Mouse (Mus musculus) MEL (cell line): Measurements from ENCODE around the gene Spag8. TPM values are rescaled to one million over a fixed set of nuclear protein-coding genes. Genes with fewer than 3 reads are reported as not detected.

ENCODE experiments used
- DNase-seq: peaks from one replicate; pipeline ENCODE4 v3.0.0; 2011; ENCODE audit warnings: low read depth, low spot score
- H3K27ac ChIP-seq: 2 replicates; pipeline ENCODE4 v1.5.1; 2012; ENCODE audit warnings: low read depth, mild to moderate bottlenecking, control low read depth, low read length, moderate library complexity; ENCODE audit not compliant: control insufficient read depth
- H3K27me3 ChIP-seq, 2 experiments: fragments of 150-350 bp in 1 of 2; sonication (generic) in 1 of 2; 2 replicates each; pipeline ENCODE4 v1.6.1; 2012; ENCODE audit warnings: low read length in 2 of 2, mild to moderate bottlenecking in 2 of 2, improper control_type of control experiment in 1 of 2, moderate library complexity in 1 of 2; ENCODE audit not compliant: insufficient read depth in 2 of 2, control insufficient read depth in 1 of 2
- H3K36me3 ChIP-seq, 2 experiments: 2 replicates each; pipeline ENCODE4 v1.6.1; 2012 to 2014; ENCODE audit warnings: low read length in 2 of 2, improper control_type of control experiment in 1 of 2, inconsistent platforms in 1 of 2, mild to moderate bottlenecking in 1 of 2; ENCODE audit not compliant: insufficient read depth in 2 of 2, control insufficient read depth in 1 of 2
- H3K4me1 ChIP-seq, 2 experiments: fragments of 150-350 bp in 1 of 2; sonication (generic) in 1 of 2; 2 replicates each; pipeline ENCODE4 v1.6.1; 2012; ENCODE audit warnings: low read length in 2 of 2, improper control_type of control experiment in 1 of 2, mild to moderate bottlenecking in 1 of 2; ENCODE audit not compliant: insufficient read depth in 2 of 2, control insufficient read depth in 1 of 2
- H3K4me3 ChIP-seq, 2 experiments: fragments of 150-350 bp in 1 of 2; sonication (generic) in 1 of 2; 2 replicates each; pipeline ENCODE4 v1.5.1; 2012; ENCODE audit warnings: low read depth in 2 of 2, low read length in 2 of 2, mild to moderate bottlenecking in 2 of 2, moderate library complexity in 2 of 2, control low read depth in 1 of 2, improper control_type of control experiment in 1 of 2; ENCODE audit not compliant: control insufficient read depth in 1 of 2, insufficient read depth in 1 of 2
- H3K79me2 ChIP-seq: 2 replicates; pipeline ENCODE4 v1.6.1; 2012; ENCODE audit warnings: mild to moderate bottlenecking, low read length, moderate library complexity; ENCODE audit not compliant: control insufficient read depth, poor library complexity, insufficient read depth
- H3K9ac ChIP-seq: 2 replicates; pipeline ENCODE4 v1.6.1; 2012; ENCODE audit warnings: low read depth, mild to moderate bottlenecking, control low read depth, low read length, moderate library complexity; ENCODE audit not compliant: control insufficient read depth, poor library complexity, severe bottlenecking
- H3K9me3 ChIP-seq: fragments of 150-350 bp; sonication (generic); replicated peaks from 2 replicates; pipeline ENCODE4 v1.6.1; 2012; ENCODE audit warnings: mild to moderate bottlenecking, low read length, improper control_type of control experiment, moderate library complexity; ENCODE audit not compliant: insufficient read depth
- BHLHE40 ChIP-seq: IDR thresholded peaks from 2 replicates; pipeline ENCODE4 v1.6.1; 2012; ENCODE audit warnings: low read depth, mild to moderate bottlenecking, inconsistent platforms, low read length, improper control_type of control experiment, borderline replicate concordance
- CHD2 ChIP-seq: IDR thresholded peaks from 2 replicates; pipeline ENCODE4 v1.6.1; 2011; ENCODE audit warnings: low read length, improper control_type of control experiment
- CTCF ChIP-seq, 3 experiments: IDR thresholded peaks in 2 of 3; conservative IDR thresholded peaks in 1 of 3; 2 replicates each; pipeline ENCODE4 v1.5.1; 2011 to 2012; ENCODE audit warnings: low read length in 3 of 3, low read depth in 2 of 3, mild to moderate bottlenecking in 2 of 3, improper control_type of control experiment in 1 of 3, inconsistent platforms in 1 of 3, mixed read lengths in 1 of 3, moderate library complexity in 1 of 3; ENCODE audit not compliant: control insufficient read depth in 1 of 3, insufficient read depth in 1 of 3, poor library complexity in 1 of 3, severe bottlenecking in 1 of 3
- EP300 ChIP-seq, 2 experiments: IDR thresholded peaks; 2 replicates each; pipeline ENCODE4 v1.6.1; 2011; ENCODE audit warnings: improper control_type of control experiment in 2 of 2, low read length in 2 of 2, low read depth in 1 of 2, mild to moderate bottlenecking in 1 of 2
- ETS1 ChIP-seq: IDR thresholded peaks from 2 replicates; pipeline ENCODE4 v1.6.1; 2012; ENCODE audit warnings: low read depth, mild to moderate bottlenecking, inconsistent platforms, low read length, improper control_type of control experiment, moderate library complexity
- GATA1 ChIP-seq: IDR thresholded peaks from 2 replicates; pipeline ENCODE4 v1.6.1; 2011; ENCODE audit warnings: low read depth, low read length, improper control_type of control experiment
- JUND ChIP-seq: IDR thresholded peaks from 2 replicates; pipeline ENCODE4 v1.6.1; 2011; ENCODE audit warnings: low read depth, mild to moderate bottlenecking, improper control_type of control experiment, low read length
- KAT2A ChIP-seq: conservative IDR thresholded peaks from 2 replicates; pipeline ENCODE4 v1.6.1; 2012; ENCODE audit warnings: low read depth, low read length, improper control_type of control experiment, inconsistent platforms
- MAX ChIP-seq: IDR thresholded peaks from 2 replicates; pipeline ENCODE4 v1.6.1; 2011; ENCODE audit warnings: low read length, improper control_type of control experiment
- MEF2A ChIP-seq: IDR thresholded peaks from 2 replicates; pipeline ENCODE4 v1.6.1; 2014; ENCODE audit warnings: low read depth, mild to moderate bottlenecking, inconsistent platforms, low read length, improper control_type of control experiment; ENCODE audit not compliant: poor library complexity, insufficient replicate concordance, severe bottlenecking; ENCODE audit errors: extremely low read depth
- NRF1 ChIP-seq: IDR thresholded peaks from 2 replicates; pipeline ENCODE4 v1.6.1; 2014; ENCODE audit warnings: low read depth, mild to moderate bottlenecking, inconsistent platforms, low read length, improper control_type of control experiment, moderate library complexity; ENCODE audit not compliant: poor library complexity, insufficient read depth, severe bottlenecking
- POLR2A ChIP-seq, 2 experiments: IDR thresholded peaks; 2 replicates each; pipeline ENCODE4 v1.6.1; 2011 to 2012; ENCODE audit warnings: low read length in 2 of 2, mild to moderate bottlenecking in 2 of 2, control low read depth in 1 of 2, improper control_type of control experiment in 1 of 2, low read depth in 1 of 2, moderate library complexity in 1 of 2; ENCODE audit not compliant: control insufficient read depth in 1 of 2, insufficient read depth in 1 of 2, poor library complexity in 1 of 2
- POLR2AphosphoS5 ChIP-seq: IDR thresholded peaks from 2 replicates; pipeline ENCODE4 v1.6.1; 2012; ENCODE audit warnings: low read depth, borderline replicate concordance, mild to moderate bottlenecking, inconsistent platforms, low read length, moderate library complexity, mixed read lengths
- RCOR1 ChIP-seq: IDR thresholded peaks from 2 replicates; pipeline ENCODE4 v1.6.1; 2012; ENCODE audit warnings: low read depth, mild to moderate bottlenecking, inconsistent platforms, low read length, improper control_type of control experiment
- SIN3A ChIP-seq: IDR thresholded peaks from 2 replicates; pipeline ENCODE4 v1.6.1; 2012; ENCODE audit warnings: low read length, improper control_type of control experiment, inconsistent platforms
- USF1 ChIP-seq: IDR thresholded peaks from 2 replicates; pipeline ENCODE4 v1.6.1; 2014; ENCODE audit warnings: low read depth, mild to moderate bottlenecking, inconsistent platforms, low read length, improper control_type of control experiment, moderate library complexity
- ZC3H11A ChIP-seq: IDR thresholded peaks from 2 replicates; pipeline ENCODE4 v1.6.1; 2012; ENCODE audit warnings: low read depth, mild to moderate bottlenecking, inconsistent platforms, low read length, improper control_type of control experiment
- ZKSCAN1 ChIP-seq: IDR thresholded peaks from 2 replicates; pipeline ENCODE4 v1.6.1; 2012; ENCODE audit warnings: low read depth, mild to moderate bottlenecking, inconsistent platforms, low read length, improper control_type of control experiment, moderate library complexity
- ZNF384 ChIP-seq: IDR thresholded peaks from 2 replicates; pipeline ENCODE4 v1.6.1; 2012; ENCODE audit warnings: low read depth, mild to moderate bottlenecking, inconsistent platforms, low read length, improper control_type of control experiment
- polyA plus RNA-seq, 2 experiments: library from polyadenylated mRNA; stranded (reverse) in 1 of 2; unstranded in 1 of 2; fragments of >175 nt in 1 of 2; fragments of >200 nt in 1 of 2; gene quantifications; 2 replicates each; pipeline versions ENCODE4 v1.2.1 to v1.2.4; 2012; ENCODE audit warnings: low replicate concordance in 2 of 2, low read depth in 1 of 2; ENCODE audit not compliant: insufficient read length in 2 of 2, insufficient read depth in 1 of 2, missing spikeins in 1 of 2
- total RNA-seq: library from RNA; depleted of rRNA; stranded (reverse); fragments of 300-350 nt; gene quantifications from 2 replicates; pipeline ENCODE4 v1.2.3, GENCODE M21; 2012

The Spag8 gene
- total and polyA plus RNA-seq, 3 experiments, result 0.15 to 0.57 TPM; not detected in 1

- TF ChIP-seq NRF1 (no peak), RCOR1 (no peak), CTCF (IDR thresholded peaks at IDR 0.05 in 2 of 3, conservative IDR thresholded peaks at IDR 0.05 in 1 of 3; ENCODE audit: control insufficient read depth in 1 of 3, insufficient read depth in 1 of 3, low read depth in 2 of 3, low read length in 3 of 3, poor library complexity in 1 of 3, severe bottlenecking in 1 of 3) (peak; percentile 73 to 89 (median 84)), JUND (no peak), POLR2A (IDR thresholded peaks at IDR 0.05; ENCODE audit: control insufficient read depth in 1 of 2, insufficient read depth in 1 of 2, low read depth in 1 of 2, low read length in 2 of 2, poor library complexity in 1 of 2) (no peak), KAT2A (no peak), MEF2A (no peak), MAX (no peak), ZNF384 (no peak), ZC3H11A (peak; percentile 65), EP300 (IDR thresholded peaks at IDR 0.05; ENCODE audit: low read depth in 1 of 2, low read length in 2 of 2) (no peak), GATA1 (no peak), CHD2 (no peak), ZKSCAN1 (no peak), ETS1 (no peak), BHLHE40 (no peak)
- TF ChIP-seq, all 39 proteins: peak for 6
These were observed 18.7 kb upstream of the Spag8 start (continued) for GRCm38 (mm10) chr4:43672070-43672469.

GRCm38 (mm10) chr4:43669428-43669794, 16.0 kb upstream of the Spag8 start:
- H3K4me1 ChIP-seq, result peaks cover 0 to 12% of the 10 kb centered on the region in 2 experiments; a peak in 2 of 4 replicates
- no peaks in the 10 kb centered on the region; the same call in 1 of the 2 replicates for H3K79me2 ChIP-seq
- TF ChIP-seq MAX, result no peak
- TF ChIP-seq SIN3A, result 0 out of 2 replicates have a peak, but pooled peaks have one; percentile 3
- TF ChIP-seq CHD2, result no peak
- no peak for TF ChIP-seq USF1
- TF ChIP-seq POLR2AphosphoS5, result no peak
- TF ChIP-seq JUND, result no peak
- H3K4me3 ChIP-seq, result peak overlapping the region; percentile 78 to 87
- H3K27ac ChIP-seq, result no peak overlapping the region
- H3K36me3 ChIP-seq, result no peaks in the 10 kb centered on the region; a peak in 1 of 4 replicates
- H3K9me3 ChIP-seq, result no peaks in the 10 kb centered on the region
- DNase-seq, result no peak
- H3K27me3 ChIP-seq, result peaks cover 0 to 1% of the 10 kb centered on the region in 2 experiments; a peak in 1 of 4 replicates
- peak overlapping the region; percentile 74 for H3K9ac ChIP-seq
